Mouse (Mus musculus): ENCODE results near the gene Hoxc6.

GRCm38 (mm10) chr15:102975034-102975433 is 23.0 kb upstream of the Hoxc6 start:
- TF ChIP-seq ZC3H11A (IDR thresholded peaks at IDR 0.05; ENCODE audit: borderline replicate concordance, low read depth, low read length) (no peak), CHD2 (IDR thresholded peaks at IDR 0.05; ENCODE audit: low read depth, low read length) (no peak), HCFC1 (IDR thresholded peaks at IDR 0.05; ENCODE audit: borderline replicate concordance, insufficient read depth, low read length) (no peak)

Data from ES-E14 (cell line).